Mouse (Mus musculus) neutrophil, adult 5-6 weeks (primary cell): ENCODE results near the gene Zfp652. TPM values are rescaled to one million over a fixed set of nuclear protein-coding genes. Genes with fewer than 3 reads are reported as not detected.
A peak's percentile ranks its signal among the peaks of the same experiment; 100 is the strongest.
"Not testable (repeated sequence)": the region's sequence is repeated elsewhere in the genome, so short reads cannot be mapped to it uniquely, and the experiment has no call there.

Experiments used
- ATAC-seq: fragments of 151-379, 151-347 bp; 2 replicates; pipeline ENCODE4 v1.8.0; 2017; ENCODE audit warnings: mild to moderate bottlenecking, moderate TSS enrichment; ENCODE audit not compliant: insufficient number of reproducible peaks, poor library complexity, low FRiP score, severe bottlenecking; ENCODE audit errors: extremely low read depth
- total RNA-seq: library from RNA; stranded (forward); fragments of 200-1000 nt; gene quantifications from 2 replicates; pipeline ENCODE4 v1.2.3, GENCODE M21; 2017

Zfp652 gene
- total RNA-seq, 1 experiment from 2014 or later = 67.5 TPM

GRCm38 (mm10) chr11:95749619-95750018 lies 37.1 kb downstream of the Zfp652 start:
- ATAC-seq = peak; percentile 49; the same call in 1 of the 2 replicates

- peak; percentile 79 for ATAC-seq
Observed at GRCm38 (mm10) chr11:95750995-95751394, 38.5 kb downstream of the Zfp652 start.

GRCm38 (mm10) chr11:95755137-95755536 lies 42.7 kb downstream of the Zfp652 start:
- not testable (repeated sequence) for ATAC-seq

- ATAC-seq = no peak
Observed at GRCm38 (mm10) chr11:95760521-95760920, 48.0 kb downstream of the Zfp652 start.

- ATAC-seq = no peak
Observed at GRCm38 (mm10) chr11:95762996-95763395, 50.5 kb downstream of the Zfp652 start.

GRCm38 (mm10) chr11:95764806-95765205 lies 52.3 kb downstream of the Zfp652 start:
- ATAC-seq = no peak

- no peak for ATAC-seq
Observed at GRCm38 (mm10) chr11:95765334-95765733, 52.9 kb downstream of the Zfp652 start.

GRCm38 (mm10) chr11:95768244-95768643 lies 55.8 kb downstream of the Zfp652 start:
- ATAC-seq = no peak

- ATAC-seq = no peak
Observed at GRCm38 (mm10) chr11:95769208-95769607, 56.7 kb downstream of the Zfp652 start.

GRCm38 (mm10) chr11:95770720-95771364 lies 58.4 kb downstream of the Zfp652 start:
- ATAC-seq = no peak

GRCm38 (mm10) chr11:95771665-95772064 lies 59.2 kb downstream of the Zfp652 start:
- no peak for ATAC-seq

- no peak for ATAC-seq
Observed at GRCm38 (mm10) chr11:95773264-95773663, 60.8 kb downstream of the Zfp652 start.

- ATAC-seq = no peak
Observed at GRCm38 (mm10) chr11:95777323-95778297, 65.1 kb downstream of the Zfp652 start.

- ATAC-seq = peak; percentile 40
Observed at GRCm38 (mm10) chr11:95778831-95779251, 66.4 kb downstream of the Zfp652 start.

- no peak for ATAC-seq
Observed at GRCm38 (mm10) chr11:95779366-95779765, 66.9 kb downstream of the Zfp652 start.

GRCm38 (mm10) chr11:95780480-95780879 lies 68.0 kb downstream of the Zfp652 start:
- no peak for ATAC-seq

- ATAC-seq = no peak
Observed at GRCm38 (mm10) chr11:95781557-95781956, 69.1 kb downstream of the Zfp652 start.

- no peak for ATAC-seq
Observed at GRCm38 (mm10) chr11:95783457-95783856, 71.0 kb downstream of the Zfp652 start.

- ATAC-seq = no peak
Observed at GRCm38 (mm10) chr11:95783958-95784357, 71.5 kb downstream of the Zfp652 start.

GRCm38 (mm10) chr11:95785675-95786074 lies 73.2 kb downstream of the Zfp652 start:
- ATAC-seq = no peak
